8 mouse cellular contexts compared by ENCODE assay signal in genomic region chr11:85105836-85106235, GRCm38 (mm10).
"Had no signal": no experiment of that assay in that cellular context is flagged by ENCODE, and none has a peak within 500 bp of the region (broad histone marks: within the 10 kb centered on the region; RNA-seq: fewer than 3 reads in every experiment).

No protein-coding gene starts in this region.

- H3K4me2 ChIP-seq: limb, embryonic 12.5 days; lung, embryonic 15.5 days; midbrain, embryonic 12.5 days had no signal

- DNase-seq: kidney, adult 11 months; kidney, postnatal 10 days; right cerebral cortex, postnatal 14 days; thymus, postnatal 4 days had no signal

- H3K36me3 ChIP-seq: lung, embryonic 15.5 days had no signal

- H3K27ac ChIP-seq: limb, embryonic 12.5 days; lung, embryonic 15.5 days; midbrain, embryonic 12.5 days had no signal

- H3K27me3 ChIP-seq: limb, embryonic 12.5 days; lung, embryonic 15.5 days; midbrain, embryonic 12.5 days had no signal

- ATAC-seq: midbrain, embryonic 16.5 days had no signal

- H3K4me1 ChIP-seq: limb, embryonic 12.5 days; lung, embryonic 15.5 days; midbrain, embryonic 12.5 days had no signal

- H3K9ac ChIP-seq: limb, embryonic 12.5 days; lung, embryonic 15.5 days; midbrain, embryonic 12.5 days had no signal

- H3K4me3 ChIP-seq: limb, embryonic 12.5 days; lung, embryonic 15.5 days; midbrain, embryonic 12.5 days had no signal

- H3K9me3 ChIP-seq: limb, embryonic 12.5 days; lung, embryonic 15.5 days; midbrain, embryonic 12.5 days had no signal
